Mouse (Mus musculus): Measurements from ENCODE around the gene Sipa1l3.

Gene Sipa1l3

DNA sequence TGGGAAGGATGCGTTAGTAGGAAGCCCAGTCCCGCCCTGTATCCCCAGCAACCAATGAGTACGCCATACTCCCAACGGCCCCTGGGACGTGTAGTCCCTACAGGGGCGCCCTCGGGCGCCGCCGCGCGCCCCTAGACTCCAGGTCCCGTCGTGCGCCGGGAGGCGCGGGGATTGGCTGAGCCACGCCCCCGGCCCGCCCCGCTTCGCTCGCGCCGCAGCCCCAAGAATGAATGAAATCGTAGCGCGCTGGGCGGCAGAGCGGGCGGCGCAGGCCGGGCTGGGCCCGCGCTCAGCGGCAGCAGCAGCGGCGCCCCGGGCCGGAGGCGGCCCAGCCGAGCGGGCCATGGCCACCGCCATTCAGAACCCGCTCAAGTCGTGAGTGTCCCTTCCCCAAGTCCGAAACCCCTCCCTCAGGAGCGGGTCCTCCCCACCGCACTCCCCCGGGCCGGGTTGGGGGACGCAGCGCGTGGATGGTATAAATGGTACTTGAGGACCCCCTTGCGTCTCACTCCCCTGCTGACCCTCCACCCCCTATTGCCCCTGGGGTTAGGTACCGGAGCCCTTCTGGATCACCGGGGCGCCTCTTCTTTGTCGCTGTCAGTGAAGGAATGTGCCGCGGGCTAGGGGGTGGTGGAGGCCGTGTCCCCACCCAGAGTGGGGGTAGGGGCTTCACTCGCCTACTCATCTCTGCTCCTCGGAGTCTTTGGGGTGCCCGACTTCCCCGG lies 214.5 kb downstream of the Sipa1l3 start, which contains the start of gene Dpf1:
TSS of gene Dpf1 (plus strand) at position 214 of the 725 bp plus-strand sequence.
- DNase-seq (ENCODE audit: low read depth) = no peak

DNA sequence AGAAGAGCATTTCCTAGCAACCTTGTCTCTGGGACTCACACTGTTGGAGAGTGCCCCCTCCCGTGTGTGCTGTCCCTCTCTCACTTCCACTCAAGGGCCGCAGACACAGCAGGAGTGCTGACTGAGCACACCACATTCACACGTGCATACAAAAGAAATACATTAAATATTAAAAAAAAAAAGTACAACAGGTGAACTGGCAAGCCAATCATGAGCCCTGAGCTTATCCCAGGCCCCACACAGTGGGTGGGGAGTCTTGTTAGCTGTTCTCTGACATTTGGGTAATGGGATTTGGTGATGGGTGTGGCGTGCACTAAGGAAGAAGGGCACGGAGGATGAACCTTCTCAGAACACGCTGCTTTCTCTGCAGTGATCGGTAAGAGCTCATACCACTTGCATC lies 215.8 kb downstream of the Sipa1l3 start:
- no peak for DNase-seq (ENCODE audit: low read depth)

DNA sequence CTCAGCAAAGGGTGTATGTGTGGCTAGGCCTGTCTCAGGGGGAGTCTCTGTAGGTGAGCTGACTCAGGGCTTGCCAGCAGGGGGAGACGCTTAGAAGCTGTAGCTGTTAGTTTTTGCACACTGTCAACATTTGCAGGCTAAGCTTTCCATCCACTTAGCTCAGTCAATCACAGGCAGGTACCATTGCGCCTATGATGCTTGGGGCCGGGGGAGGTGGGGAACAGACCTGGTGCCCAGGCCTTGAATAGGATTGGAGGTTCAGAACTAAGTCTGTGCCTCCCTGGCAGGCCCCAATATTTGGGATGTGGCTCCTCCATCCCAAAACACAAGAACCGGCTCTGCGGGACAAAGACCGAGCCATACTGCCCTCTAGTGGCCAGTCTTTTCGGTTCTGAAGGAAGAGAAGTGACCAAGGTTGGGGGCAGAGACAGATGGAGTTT lies 217.3 kb downstream of the Sipa1l3 start:
- DNase-seq (ENCODE audit: low read depth) = peak; percentile 72

DNA sequence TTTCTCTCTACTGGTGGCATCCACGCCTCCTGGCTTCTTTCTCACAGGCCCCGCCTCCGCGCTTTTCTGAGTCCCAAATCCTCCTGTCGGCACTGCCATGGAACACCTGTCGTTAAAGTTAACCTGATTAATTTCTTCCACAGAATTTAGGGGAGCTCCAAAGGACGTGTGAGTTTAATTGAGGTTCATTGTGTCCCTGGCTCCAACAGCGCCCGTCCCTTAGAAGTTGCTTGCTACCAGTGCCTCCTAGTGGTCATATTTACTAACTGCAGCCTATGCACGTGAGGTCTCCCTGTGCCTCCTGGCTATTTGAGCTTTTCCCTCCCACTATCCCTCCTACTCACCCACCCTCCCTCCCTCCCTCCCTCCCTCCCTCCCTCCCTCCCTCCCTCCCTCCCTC lies 221.4 kb downstream of the Sipa1l3 start:
- DNase-seq (ENCODE audit: low read depth) = peak; percentile 79

DNA sequence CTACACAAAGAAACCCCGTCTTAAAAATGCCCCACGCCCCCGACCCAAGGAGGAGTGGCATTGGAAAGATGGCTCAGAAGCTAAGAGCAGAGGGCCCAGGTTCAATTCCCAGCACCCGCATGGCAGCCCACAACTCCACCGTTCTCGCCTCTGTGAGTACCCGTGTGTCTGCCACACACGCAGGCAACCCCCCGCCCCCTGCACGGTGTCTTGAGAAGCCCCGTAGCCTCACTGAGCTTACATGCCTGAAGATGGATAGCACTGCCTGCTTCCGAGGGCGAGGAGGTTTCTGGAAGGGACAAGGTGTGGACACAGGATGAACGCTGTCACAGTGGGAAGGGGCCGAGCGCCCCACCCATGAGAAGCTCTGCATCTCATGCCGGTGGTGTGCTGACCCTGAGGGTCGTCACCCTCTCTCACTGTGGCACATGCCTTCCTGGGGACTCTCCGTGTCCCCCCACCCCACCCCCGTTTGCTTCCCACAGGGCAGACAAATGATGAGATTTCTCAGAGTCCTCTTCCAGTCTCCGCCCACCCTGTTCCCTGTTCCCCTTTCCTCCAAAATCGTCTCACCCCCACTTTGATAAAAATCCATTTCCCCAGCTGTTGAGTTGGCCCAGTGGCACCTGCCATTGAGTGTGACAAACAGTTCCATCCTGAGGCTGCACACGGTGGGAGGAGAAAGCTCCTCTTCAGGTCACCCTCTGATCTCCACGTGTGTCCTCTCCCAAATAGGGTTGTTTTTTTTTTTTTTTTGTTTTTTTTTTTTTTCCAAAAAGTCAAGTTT lies 222.4 kb downstream of the Sipa1l3 start:
- no peak for DNase-seq (ENCODE audit: low read depth)

DNA sequence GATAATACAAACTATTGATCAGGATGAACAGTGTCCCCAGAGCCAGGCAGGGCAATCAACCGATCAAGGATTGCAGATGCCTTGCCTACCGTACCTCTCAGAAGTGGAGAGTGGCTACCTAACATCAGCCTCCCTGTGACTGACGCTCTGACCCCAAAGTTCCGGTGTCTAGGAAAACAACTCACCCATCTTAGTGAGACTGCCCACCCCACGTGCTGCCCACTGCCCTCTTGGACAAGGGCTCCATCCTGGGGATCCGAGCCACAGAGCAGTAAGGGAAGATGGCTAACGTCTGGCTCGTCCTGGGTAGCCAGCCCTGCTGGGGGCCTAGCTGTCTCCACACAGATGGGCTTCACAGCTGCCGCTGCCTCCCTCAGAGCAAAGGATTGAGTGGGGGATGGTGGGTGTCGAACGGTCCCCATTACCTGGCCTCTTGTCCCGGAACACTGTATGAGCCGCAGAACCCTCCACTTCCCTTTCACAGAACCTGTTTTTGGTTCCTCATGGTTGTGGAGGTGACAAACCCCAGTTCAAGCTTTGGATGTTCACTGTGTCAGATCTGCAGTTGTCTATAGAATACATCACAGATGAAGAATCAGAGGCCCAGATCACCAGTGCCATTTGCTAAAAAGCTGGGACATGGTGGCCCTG lies 224.2 kb downstream of the Sipa1l3 start:
- DNase-seq (ENCODE audit: low read depth) = no peak

DNA sequence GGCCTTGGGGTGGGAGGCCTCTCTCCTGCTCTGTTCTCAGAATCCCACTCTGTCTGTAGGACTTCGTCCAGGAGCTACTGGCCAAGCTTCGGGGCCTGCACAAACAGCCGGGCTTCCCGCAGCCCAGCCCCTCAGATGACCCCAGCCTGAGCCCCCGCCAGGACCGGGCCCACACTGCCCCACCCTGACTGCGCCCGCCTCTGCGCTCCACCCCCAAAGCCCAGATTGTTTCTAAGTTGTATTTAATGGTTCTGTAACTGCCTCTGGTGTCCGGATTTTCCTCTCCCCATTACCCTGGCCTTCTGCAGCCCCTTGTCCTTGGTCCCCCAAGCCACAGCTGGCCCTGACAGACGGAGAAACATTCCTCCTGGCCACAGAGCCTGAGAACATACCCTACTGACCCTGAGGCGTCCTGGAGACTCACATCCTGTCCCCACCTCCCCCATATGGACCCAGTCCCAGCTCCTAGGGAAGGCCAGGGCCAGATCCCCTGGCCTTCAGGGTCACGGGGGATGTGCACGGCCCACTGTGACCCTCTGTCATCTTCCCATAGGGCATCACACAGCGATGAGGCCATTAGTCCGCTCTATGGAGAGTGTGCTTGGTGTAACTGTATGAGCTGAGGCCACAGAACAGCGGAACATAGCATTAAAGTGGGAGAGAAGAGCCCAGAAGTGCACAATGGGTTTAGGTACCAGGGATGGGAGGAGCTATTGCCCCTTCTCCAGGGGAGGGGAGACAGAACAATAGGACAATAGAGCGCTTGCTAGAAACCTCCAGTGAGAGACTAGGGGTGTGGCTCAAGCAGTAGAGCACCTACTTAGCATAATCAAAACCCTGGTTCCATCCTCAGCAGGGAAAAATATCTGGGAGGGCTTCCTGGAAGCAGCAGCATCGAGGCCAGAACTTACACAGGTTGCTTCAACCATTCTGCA lies 225.0 kb downstream of the Sipa1l3 start:
- no peak for DNase-seq (ENCODE audit: low read depth)

DNA sequence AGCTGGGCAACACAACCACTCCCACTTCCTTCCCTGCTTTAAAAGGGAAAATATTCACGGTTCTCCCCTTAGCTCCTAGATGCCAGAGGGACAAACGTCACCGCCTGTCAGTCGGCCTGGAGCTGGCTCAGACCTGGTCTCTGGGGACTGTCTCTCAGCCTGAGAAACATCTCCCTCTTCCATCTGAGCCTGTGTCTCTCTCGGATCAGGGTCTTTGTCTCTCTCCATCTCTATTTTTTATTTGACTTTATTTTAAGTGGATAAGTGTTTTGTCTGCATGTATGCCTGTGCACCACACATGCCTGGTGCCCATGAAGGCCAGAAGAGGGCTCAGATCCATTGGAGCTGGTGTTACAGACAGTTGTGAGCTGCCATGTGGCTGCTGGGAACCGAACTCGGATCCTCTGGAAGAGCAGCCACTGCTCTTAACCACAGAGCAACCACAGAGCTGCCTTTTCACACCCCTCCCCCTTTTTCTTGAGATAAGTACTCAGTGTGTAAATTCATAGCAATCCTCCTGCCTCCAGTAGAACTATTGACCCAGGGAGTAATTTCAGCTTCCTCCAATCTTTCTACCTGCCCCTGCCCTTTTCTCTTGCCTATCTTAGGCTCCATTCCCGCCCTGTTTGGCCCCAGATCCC lies 225.9 kb downstream of the Sipa1l3 start:
- DNase-seq (ENCODE audit: low read depth) = peak; percentile 52

DNA sequence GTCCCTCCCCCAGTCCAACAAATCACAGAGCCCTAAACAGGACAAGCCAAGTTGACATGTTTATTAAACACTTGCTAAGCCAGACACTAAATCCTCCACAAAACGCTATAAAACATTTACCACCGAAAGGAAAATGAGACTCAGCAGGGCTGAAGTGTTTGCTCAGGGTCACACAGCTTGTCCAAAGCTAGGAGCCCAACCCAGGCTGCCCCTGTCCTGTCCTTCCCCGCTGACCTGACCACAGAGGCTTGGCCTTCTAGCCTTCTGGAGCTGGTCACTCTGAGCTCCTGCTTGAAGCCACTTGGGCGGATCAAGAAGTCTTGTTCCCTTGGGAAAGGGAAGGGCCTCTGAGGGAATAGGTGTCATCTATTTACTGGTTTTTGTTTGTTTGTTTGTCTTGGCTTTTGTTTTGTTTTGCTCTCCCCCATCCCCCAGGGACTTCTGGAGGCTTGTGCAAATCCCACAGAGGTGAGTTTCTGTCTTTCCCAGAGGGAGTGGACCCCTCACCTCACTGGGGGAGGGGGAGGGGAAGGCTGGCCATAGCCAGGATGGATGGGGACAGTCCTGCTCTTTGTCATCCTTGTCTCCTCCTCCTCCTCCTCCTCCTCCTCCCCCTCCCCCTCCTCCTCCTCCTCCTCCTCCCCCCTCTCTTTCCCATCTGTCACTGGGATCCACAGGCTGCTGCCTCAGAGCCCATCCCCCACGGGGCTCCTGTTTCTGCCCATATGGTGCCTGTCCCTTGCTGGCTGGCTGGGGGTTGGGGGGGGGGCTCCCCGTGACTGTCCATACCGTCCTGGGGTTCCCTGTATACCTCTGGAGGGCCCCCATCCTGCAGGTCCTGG lies 226.6 kb downstream of the Sipa1l3 start:
- DNase-seq (ENCODE audit: low read depth) = no peak

DNA sequence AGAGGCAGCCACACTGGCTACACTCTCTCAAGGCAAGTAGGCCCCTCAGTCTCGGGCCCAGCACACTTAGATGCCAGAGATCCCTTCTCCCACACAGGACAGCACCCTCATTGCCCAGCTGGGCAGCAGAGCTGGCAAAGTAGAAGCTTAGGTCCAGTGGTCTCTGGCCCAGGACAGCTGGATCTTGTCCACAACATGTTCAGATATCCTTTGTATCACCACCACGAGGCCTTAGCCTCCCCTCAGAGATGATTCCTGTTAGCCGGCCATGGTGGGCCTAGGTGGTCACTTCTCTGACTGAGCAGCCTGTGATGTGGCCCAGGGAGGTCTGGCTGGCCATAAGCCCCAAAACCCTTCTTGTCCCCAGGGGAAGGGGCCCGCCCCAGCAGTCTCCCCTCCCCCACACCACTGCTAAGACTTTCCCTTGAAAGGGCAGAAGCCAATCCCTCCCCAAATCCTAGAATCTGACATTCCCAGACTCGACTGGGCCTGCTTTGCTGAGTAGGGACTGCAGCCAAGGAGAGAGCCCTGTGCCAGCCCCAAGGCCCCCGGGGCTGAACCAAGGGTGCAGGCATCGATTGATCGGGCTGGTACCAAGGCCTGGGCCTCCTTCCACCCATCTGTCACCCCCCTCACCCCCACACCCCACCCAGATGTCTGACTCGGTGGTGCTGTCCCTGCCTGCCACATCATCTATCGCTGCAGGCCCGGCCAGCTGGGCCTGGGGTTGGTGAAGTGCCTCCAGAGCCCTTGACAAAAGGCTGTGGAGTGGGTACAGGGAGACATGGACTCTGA lies 227.6 kb downstream of the Sipa1l3 start:
- no peak for DNase-seq (ENCODE audit: low read depth)

DNA sequence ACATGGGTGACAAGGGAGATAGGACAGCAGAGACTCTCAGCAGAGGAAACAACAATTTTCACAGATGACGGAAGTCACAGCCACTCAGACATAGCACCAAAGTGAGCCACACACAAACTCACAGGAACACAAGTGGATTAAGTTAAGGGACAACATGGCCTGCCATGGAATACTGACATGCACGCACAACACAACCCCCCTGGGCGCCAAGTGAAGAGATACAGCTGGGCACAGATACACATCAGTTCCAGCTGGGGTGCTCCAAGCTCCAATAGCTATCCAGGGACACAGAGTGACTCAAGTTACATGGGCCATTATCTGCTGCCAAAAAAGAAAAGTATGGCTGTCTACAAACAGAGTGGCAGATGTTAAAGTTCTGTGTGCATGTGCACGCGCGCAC lies 228.6 kb downstream of the Sipa1l3 start:
- DNase-seq (ENCODE audit: low read depth) = no peak

DNA sequence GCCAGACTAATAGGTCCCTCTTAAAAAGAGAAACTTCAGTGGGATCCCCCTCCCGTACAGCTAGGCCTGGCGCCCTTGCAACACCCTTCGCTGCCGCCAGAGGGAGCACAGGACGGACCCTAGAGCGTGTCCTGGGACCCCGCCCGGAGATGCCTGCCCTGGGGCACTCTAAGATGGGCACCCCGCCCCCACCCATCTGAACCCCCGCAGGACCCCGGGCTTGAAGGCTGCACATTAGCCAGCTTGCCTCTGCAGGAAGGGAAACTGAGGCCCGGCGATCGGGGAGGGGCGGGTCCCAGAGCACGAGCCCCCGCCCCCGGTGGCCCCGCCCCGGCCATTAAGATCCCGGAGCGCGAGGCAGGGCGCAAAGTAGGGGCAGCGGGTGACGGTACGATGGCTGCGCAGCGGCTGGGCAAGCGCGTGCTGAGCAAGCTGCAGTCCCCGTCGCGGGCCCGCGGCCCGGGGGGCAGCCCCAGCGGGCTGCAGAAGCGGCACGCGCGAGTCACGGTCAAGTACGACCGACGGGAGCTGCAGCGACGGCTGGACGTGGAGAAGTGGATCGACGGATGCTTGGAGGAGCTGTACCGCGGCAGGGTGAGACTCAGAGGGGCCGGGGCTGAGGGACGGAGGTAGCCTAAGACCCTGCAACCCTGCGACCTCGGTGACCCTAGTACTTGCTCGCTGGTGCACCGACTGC lies 229.4 kb downstream of the Sipa1l3 start, which contains the start of gene Ppp1r14a:
TSS of gene Ppp1r14a (plus strand) at position 367 of the 697 bp plus-strand sequence.
- DNase-seq (ENCODE audit: low read depth) = no peak

DNA sequence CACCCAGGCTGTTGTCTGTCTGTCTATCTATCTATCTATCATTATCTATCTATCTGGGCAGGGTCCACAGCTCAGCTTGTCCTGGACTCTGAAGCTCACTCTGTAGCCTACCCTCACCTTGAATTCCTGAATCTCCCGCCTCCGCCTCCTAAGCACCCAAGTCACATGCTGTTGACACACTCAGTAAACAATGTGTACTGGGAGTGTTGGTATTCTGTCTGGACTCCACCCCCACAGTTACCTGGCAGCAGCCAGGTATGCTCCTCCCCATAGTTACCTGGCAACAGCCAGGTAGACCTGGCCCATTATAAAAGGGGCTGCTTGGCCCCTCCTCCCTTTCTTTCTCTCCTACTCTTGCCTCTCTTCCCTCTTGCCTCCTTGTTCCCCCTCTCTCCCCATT lies 230.4 kb downstream of the Sipa1l3 start:
- DNase-seq (ENCODE audit: low read depth) = no peak

DNA sequence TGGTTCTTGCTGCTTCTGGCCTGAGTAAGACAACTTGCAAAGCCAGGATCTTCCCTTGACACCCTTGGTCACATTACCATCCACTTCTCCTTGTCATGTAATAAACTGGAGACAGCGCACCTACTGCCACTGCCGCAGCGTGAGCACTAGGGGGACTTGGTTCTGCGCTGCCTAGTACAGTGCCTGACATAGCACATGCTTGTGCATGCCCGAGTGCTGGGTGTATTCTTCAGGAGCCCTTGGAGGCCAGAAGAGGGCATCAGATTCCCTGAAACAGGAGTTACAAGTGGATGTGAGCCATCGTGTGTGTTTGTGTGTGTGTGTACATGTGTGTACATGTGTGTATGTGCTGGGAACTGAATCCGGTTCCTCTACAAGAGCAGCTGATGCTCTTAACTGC lies 231.0 kb downstream of the Sipa1l3 start:
- peak; percentile 36 for DNase-seq (ENCODE audit: low read depth)

DNA sequence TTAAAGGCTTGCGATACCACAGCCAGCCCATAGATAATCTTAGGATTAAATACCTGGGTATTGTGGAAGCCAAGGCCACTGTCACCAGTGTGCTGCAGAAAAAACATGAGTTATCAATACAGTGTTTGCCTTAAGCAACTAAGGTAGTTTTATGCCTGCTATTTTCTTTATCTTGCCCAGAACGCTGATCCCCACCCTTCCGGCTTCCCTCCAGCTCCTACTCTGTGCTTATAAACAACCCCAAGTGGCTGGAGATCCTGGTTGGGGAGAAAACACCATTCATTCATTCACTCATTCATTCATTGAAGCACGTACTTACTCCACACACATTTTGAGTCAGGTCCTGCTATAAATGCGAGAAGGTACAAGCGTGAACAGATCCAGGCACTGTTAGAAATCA lies 233.9 kb downstream of the Sipa1l3 start:
- DNase-seq (ENCODE audit: low read depth) = no peak

DNA sequence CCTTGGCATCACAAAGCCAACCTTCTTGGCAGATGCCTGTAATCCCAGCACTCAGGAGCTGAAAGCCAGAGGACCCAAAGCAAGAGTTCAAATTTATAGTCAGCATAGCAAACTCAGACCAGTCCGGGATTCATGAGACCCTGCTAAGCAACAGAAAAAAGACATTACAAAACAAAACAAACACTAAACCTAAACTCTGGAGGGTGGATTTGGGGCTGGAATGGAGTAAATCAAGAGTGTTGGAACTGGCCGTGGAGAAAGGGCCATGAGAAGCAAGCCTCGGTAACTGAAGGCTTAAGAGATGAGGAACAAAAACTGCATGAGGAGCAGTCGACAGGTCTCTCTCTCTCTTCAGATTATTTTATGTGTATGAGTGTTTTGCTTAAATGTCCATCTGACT lies 234.6 kb downstream of the Sipa1l3 start:
- no peak for DNase-seq (ENCODE audit: low read depth)

DNA sequence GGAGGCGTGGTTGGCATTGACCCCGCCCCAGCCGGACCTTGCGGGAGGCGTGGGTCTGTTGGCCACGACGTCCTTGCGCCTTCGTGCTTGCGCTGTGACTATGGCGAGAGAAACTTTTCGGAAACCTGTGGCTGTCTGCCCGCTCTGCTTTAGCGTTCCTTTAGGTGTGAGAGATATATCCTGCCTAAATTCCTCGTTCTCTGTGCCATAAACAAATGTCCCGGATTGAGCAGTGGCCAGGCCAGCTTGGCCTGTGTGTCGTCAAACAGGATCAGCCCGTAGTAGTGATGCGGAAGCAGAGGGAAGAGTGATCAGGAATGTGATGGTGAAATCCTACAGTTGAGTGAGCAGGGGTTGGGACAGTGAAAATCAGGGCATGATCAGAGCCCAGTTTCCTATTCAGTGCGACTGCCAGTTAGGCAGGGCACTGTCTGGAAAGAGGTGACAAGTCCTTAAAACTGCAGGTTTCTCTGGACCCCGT lies 236.3 kb downstream of the Sipa1l3 start:
- no peak for DNase-seq (ENCODE audit: low read depth)

DNA sequence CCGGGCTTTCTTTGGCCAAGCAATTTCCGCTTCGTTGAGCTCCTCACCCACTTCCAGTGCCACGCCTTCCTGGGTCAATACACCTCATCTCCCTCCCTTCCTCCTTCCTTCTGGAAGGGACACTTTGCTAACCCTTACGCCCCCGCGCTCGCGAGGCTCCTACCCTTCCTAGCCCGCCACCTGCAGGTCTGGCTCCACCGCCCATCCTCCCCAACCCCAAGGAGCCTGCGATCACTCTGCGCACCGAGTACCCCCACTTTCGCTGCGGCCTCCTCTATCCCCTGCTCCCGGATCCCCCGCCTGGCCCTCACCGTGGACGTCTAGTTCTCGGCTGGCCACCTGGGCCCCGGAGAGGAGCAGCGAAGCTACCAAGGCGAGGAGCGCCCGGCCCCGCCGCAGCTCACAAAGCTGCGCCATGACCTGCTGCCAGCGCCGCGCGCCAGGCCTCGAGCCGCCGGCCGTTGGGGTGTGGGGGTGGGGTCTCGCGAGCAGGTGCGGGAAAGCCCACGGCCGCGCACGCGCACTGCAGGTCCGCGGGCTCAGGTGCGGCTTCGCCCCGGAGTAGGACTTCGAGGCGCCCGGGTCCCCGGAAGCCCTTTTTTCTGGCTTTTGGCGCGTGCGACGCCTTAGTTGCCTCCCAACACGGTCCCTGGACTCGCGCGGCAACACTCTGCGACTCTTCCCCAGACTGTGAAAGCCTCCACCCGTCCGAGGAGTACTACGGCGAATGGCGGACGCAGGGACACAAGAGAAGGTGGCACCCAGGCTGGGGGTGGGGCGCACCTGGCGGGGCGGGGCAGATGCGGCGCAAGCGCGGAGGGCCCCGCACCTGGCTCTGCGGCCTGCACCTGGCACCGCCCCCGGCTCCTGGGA lies 237.0 kb downstream of the Sipa1l3 start, which contains the start of gene Spint2:
TSS of gene Spint2 (minus strand) at position 712 of the 873 bp plus-strand sequence.
- DNase-seq (ENCODE audit: low read depth) = peak; percentile 50
